Mouse (Mus musculus) stomach, embryonic 16.5 days (tissue): ENCODE measurements around the gene Kcnh4. TPM values are rescaled to one million over a fixed set of nuclear protein-coding genes. Genes with fewer than 3 reads are reported as not detected.
A peak's percentile ranks its signal among the peaks of the same experiment; 100 is the strongest.

Experiments
- ATAC-seq: fragments of 200-750 bp; cut with Nextera tagmentation; 2 replicates; pipeline ENCODE4 v1.8.0; 2017; ENCODE audit warnings: moderate number of reproducible peaks, moderate TSS enrichment; ENCODE audit not compliant: insufficient read depth, low FRiP score
- H3K27ac ChIP-seq: fragments of 300-500 bp; sonication (generic); 2 replicates; pipeline ENCODE4 v1.5.1; 2014; ENCODE audit warnings: low read length
- H3K27me3 ChIP-seq: fragments of 300-500 bp; sonication (generic); 2 replicates; pipeline ENCODE4 v1.6.1; 2014; ENCODE audit warnings: low read length, control low read depth, mixed read lengths; ENCODE audit not compliant: control insufficient read depth, insufficient read depth
- H3K36me3 ChIP-seq: fragments of 300-500 bp; sonication (generic); 2 replicates; pipeline ENCODE4 v1.6.1; 2014; ENCODE audit warnings: low read length; ENCODE audit not compliant: control insufficient read depth, insufficient read depth
- H3K4me1 ChIP-seq: fragments of 300-500 bp; sonication (generic); 2 replicates; pipeline ENCODE4 v1.6.1; 2014; ENCODE audit warnings: low read length, control low read depth, mixed read lengths; ENCODE audit not compliant: control insufficient read depth, insufficient read depth
- H3K4me2 ChIP-seq: fragments of 300-500 bp; sonication (generic); 2 replicates; pipeline ENCODE4 v1.6.1; 2014; ENCODE audit warnings: low read depth, low read length, mixed read lengths
- H3K4me3 ChIP-seq: fragments of 300-500 bp; sonication (generic); replicated peaks from 2 replicates; pipeline ENCODE4 v1.5.1; 2014; ENCODE audit warnings: mild to moderate bottlenecking, low read length
- H3K9ac ChIP-seq: fragments of 300-500 bp; sonication (generic); 2 replicates; pipeline ENCODE4 v1.6.1; 2014; ENCODE audit warnings: low read length
- H3K9me3 ChIP-seq: fragments of 300-500 bp; sonication (generic); replicated peaks from 2 replicates; pipeline ENCODE4 v1.6.1; 2016; ENCODE audit warnings: low read length, control low read depth; ENCODE audit not compliant: control insufficient read depth
- WGBS: fragments of 180-500 bp; shearing (Covaris S2); extraction: QIAGEN DNeasy Blood & Tissue Kit; methylation state at CpG from one replicate; pipeline ENCODE4 v1.1.7; 2014; 5-methylcytosine and 5-hydroxymethylcytosine counted together
- polyA plus RNA-seq: library from polyadenylated mRNA; unstranded; fragments of >200 nt; fragmentation: Nextera tagmentation; extraction: Ambion mirVana; gene quantifications from 2 replicates; pipeline ENCODE4 v1.2.1, GENCODE M21; 2015

Gene Kcnh4
- polyA plus RNA-seq, 1 experiment from 2014 or later, result 0.22 TPM

DNA sequence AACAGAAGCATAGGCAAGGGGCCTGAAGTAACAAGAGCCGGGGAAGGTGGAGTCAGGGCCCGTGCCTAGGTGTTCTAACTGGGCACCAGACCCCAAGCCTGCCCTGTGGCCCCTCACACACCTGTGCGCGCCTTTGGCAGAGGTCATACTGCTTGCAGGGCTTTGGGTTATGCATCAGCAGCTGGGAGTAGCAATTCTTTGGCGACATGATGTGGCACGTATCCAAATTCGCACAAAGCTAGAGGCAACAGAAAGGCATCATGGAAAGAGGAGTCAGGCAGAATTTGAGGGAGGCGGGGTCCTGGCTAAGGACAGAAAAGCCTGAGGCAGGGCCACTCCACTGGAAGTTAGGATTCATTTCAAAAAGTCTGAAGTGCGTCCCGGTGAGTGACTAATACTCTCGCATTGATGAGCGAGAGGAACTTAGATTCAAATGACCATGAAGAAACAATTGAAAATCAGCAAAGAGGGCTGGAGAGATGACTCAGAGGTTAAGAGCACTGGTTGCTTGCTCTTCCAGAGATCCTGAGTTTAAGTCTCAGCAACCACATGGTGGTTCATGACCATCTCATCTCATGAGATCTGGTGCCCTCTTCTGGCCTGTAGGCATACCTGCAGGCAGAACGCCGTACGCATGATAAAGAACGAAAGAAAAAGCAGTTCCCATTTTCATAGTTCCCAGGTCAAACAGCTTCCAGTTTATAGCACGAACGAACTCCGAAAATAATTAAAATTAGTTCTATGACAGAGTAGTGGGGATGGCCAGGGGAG is 57.5 kb downstream of the Kcnh4 start:
- Histone ChIP-seq H3K36me3 (peaks cover 4% of the 10 kb centered on the region; the same call in 1 of the 2 replicates), H3K4me2 (peak overlapping the region; percentile 52), H3K27ac (no peak overlapping the region), H3K4me3 (peak overlapping the region; percentile 35), H3K9me3 (no peaks in the 10 kb centered on the region), H3K9ac (0 out of 2 replicates have a peak overlapping the region, but pooled peaks have one; percentile 51), H3K4me1 (peaks cover 6% of the 10 kb centered on the region; the same call in 1 of the 2 replicates), H3K27me3 (no peaks in the 10 kb centered on the region)
- peak; percentile 35; the same call in 1 of the 2 replicates for ATAC-seq
- WGBS, result 36% methylated on average over 19 of the region's 19 CpGs

DNA sequence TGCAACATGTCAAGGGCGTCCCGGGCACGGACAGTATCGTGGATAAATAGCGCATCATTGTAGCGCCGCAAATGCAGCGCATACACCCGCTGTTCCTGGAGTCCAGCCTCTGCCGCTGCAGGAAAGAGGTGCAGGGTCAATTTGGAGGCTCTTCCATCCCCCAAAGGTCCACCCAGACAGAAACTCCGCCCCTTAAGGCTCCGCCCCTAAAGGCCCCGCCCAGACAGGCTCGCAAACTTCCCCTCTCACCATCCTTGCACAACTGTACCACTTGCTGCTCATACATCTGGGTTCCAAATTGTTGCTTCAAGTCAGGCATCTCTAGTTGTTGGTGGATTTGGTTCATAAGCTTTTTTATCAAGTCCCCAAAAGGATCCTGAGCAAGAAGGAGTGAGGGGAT is 58.4 kb downstream of the Kcnh4 start:
- H3K27ac ChIP-seq, result no peak overlapping the region
- whole genome bisulfite sequencing, result 6% methylated on average over 14 of the region's 14 CpGs
- ATAC-seq, result no peak
- peak overlapping the region; percentile 34; the same call in 1 of the 2 replicates for H3K9ac ChIP-seq
- H3K36me3 ChIP-seq, result peaks cover 4% of the 10 kb centered on the region; the same call in 1 of the 2 replicates
- peaks cover 6% of the 10 kb centered on the region; the same call in 1 of the 2 replicates for H3K4me1 ChIP-seq
- H3K4me2 ChIP-seq, result peak overlapping the region; percentile 42
- no peaks in the 10 kb centered on the region for H3K27me3 ChIP-seq
- no peaks in the 10 kb centered on the region for H3K9me3 ChIP-seq
- peak overlapping the region; percentile 29 for H3K4me3 ChIP-seq

DNA sequence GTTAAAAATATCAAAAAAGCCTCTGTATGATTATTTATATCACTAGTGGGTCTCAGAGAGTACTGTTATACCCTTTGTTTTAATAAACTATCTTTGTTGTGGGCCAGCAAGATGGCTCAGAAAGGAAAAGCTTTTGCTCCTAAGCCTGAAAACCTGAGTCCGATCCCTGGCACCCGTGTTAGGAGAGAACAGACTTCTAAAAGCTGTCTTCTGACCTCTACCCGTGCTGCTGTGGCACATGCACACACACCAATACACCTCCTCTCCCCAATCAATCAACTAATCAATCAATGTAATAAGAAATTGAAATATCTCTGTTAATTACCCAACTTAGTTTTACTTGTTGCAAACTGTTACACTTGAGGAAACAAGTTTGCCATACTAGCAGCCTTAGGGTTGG is 59.0 kb downstream of the Kcnh4 start:
- H3K27ac ChIP-seq, result no peak overlapping the region
- no peak for ATAC-seq
- peak overlapping the region; percentile 29; the same call in 1 of the 2 replicates for H3K4me3 ChIP-seq

DNA sequence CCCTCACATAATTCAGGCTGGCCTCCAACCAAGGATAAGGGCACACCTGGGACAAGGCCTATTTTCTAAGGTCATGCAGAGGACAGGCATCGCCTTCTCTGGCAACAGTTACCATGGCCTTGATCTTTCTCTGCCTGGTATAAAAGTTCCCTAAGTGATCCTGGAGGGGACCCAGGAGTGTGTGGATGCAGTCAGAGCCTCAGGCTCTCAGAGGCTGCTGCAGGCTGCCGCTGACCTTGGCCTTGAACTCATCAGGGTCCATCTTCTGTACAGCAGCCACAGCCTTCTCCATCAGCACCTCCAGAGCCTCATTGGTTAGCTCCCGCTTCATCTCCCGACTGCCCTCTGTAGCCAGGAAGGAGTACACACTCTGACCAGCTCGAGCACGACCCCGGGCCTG is 61.8 kb downstream of the Kcnh4 start:
- H3K9me3 ChIP-seq, result no peaks in the 10 kb centered on the region

More for the DNA sequence above, 59.0 kb downstream of the Kcnh4 start:
- H3K4me2 ChIP-seq, result peak overlapping the region; percentile 42; the same call in 1 of the 2 replicates
- H3K9me3 ChIP-seq, result no peaks in the 10 kb centered on the region
- no peak overlapping the region for H3K9ac ChIP-seq
- WGBS, result 76% methylated on average over 3 of the region's 3 CpGs
- peaks cover under 1% of the 10 kb centered on the region; the same call in 1 of the 2 replicates for H3K36me3 ChIP-seq
- H3K4me1 ChIP-seq, result peaks cover 6% of the 10 kb centered on the region; the same call in 1 of the 2 replicates
- H3K27me3 ChIP-seq, result no peaks in the 10 kb centered on the region

DNA sequence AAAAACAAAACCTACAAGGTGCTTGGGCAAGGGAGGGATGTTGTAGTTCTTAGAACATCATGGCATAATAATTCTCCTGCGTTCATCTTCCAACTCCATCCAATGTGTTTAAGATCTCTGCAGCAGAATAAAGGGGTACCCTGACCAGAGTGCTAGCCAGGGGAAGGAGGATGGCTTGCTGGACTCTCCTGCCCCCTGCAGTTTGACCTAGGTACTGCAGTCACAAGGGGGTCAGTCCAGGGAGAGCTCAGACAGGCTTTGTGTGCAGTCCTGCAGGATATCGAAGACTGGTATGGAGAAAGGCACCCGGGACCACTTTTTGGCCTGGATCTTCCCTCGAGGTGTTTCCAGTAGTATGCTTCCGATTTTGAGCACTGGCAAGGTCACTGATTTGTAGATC is 64.8 kb downstream of the Kcnh4 start:
- H3K27ac ChIP-seq, result no peak overlapping the region

More for the DNA sequence above, 61.8 kb downstream of the Kcnh4 start:
- Histone ChIP-seq H3K4me3 (no peak overlapping the region), H3K4me2 (no peak overlapping the region), H3K27ac (no peak overlapping the region), H3K36me3 (no peaks in the 10 kb centered on the region), H3K27me3 (peaks cover 5% of the 10 kb centered on the region; the same call in 1 of the 2 replicates), H3K4me1 (peaks cover 6% of the 10 kb centered on the region; the same call in 1 of the 2 replicates), H3K9ac (no peak overlapping the region)
- no peak for ATAC-seq
- 69% methylated on average over 7 of the region's 7 CpGs for WGBS

DNA sequence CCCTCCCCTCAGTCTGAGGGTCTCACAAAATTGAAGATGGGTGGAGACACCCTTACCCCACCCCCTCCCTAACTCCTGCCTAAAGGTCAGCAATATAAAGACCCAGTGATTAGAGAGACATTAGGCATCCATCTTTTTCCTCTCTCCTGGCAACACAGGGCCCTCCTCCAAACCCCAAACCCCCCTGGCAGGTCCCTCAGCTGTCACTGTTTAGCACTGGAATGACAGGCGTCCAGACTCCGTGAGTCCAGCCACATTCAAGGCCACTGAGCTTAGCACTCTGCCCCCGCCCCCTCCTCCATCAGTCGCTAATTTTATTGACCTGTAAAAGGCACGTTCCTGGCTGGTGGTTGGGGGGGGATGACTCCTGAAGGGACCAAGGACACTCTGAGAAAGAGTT is 66.6 kb downstream of the Kcnh4 start:
- ATAC-seq, result no peak
- no peak overlapping the region for H3K4me3 ChIP-seq
- H3K36me3 ChIP-seq, result no peaks in the 10 kb centered on the region
- WGBS, result 29% methylated on average over 5 of the region's 5 CpGs
- no peak overlapping the region for H3K9ac ChIP-seq
- H3K27ac ChIP-seq, result no peak overlapping the region
- H3K4me1 ChIP-seq, result peaks cover 4% of the 10 kb centered on the region; the same call in 1 of the 2 replicates
- H3K27me3 ChIP-seq, result peaks cover 8% of the 10 kb centered on the region; the same call in 1 of the 2 replicates
- no peaks in the 10 kb centered on the region for H3K9me3 ChIP-seq
- no peak overlapping the region for H3K4me2 ChIP-seq

More for the DNA sequence above, 64.8 kb downstream of the Kcnh4 start:
- H3K4me2 ChIP-seq, result no peak overlapping the region
- WGBS, result 35% methylated on average over 5 of the region's 5 CpGs
- peaks cover 4% of the 10 kb centered on the region; the same call in 1 of the 2 replicates for H3K4me1 ChIP-seq
- peak; percentile 63; the same call in 1 of the 2 replicates for ATAC-seq
- peaks cover 8% of the 10 kb centered on the region; the same call in 1 of the 2 replicates for H3K27me3 ChIP-seq
- H3K9ac ChIP-seq, result no peak overlapping the region
- H3K4me3 ChIP-seq, result no peak overlapping the region
- no peaks in the 10 kb centered on the region for H3K9me3 ChIP-seq
- H3K36me3 ChIP-seq, result no peaks in the 10 kb centered on the region

DNA sequence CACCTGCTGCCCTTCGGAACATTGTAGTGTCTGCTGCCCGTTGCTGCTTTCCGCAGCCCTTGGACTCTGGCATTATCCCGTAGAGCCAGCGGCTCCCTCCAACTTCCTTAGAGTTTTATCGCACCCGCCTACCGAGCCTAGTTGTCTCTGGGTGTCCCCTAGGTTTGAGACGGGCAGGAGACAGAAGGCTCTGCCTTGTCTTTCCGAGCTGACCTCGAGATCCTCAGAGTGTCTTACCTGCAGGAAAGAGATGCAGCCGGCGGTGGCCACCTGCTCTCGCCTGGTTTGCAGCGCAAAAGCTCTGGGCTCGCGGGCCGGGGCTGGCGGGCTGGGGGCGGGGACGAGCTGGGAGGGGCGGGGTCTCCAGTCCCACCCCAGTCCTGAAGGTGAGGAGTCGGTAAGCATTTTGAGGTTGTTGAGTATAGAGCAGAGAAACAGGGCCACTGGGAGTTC is 67.6 kb downstream of the Kcnh4 start, which contains the start of gene Zfp385c:
Gene Zfp385c, minus strand, starts transcription at position 292 of the 453 bp plus-strand sequence.
- WGBS, result under 1% methylated on average over 23 of the region's 23 CpGs
- peaks cover 4% of the 10 kb centered on the region; the same call in 1 of the 2 replicates for H3K4me1 ChIP-seq
- ATAC-seq, result no peak
- H3K27me3 ChIP-seq, result peaks cover 8% of the 10 kb centered on the region; the same call in 1 of the 2 replicates
- peak within 1 kb of the TSS; percentile 61 for H3K4me2 ChIP-seq
- peak within 1 kb of the TSS; percentile 41 for H3K4me3 ChIP-seq
- no peaks in the 10 kb centered on the region for H3K36me3 ChIP-seq
- no peak within 1 kb of the TSS for H3K27ac ChIP-seq
- H3K9me3 ChIP-seq, result no peaks in the 10 kb centered on the region
- H3K9ac ChIP-seq, result peak within 1 kb of the TSS; percentile 23; the same call in 1 of the 2 replicates

DNA sequence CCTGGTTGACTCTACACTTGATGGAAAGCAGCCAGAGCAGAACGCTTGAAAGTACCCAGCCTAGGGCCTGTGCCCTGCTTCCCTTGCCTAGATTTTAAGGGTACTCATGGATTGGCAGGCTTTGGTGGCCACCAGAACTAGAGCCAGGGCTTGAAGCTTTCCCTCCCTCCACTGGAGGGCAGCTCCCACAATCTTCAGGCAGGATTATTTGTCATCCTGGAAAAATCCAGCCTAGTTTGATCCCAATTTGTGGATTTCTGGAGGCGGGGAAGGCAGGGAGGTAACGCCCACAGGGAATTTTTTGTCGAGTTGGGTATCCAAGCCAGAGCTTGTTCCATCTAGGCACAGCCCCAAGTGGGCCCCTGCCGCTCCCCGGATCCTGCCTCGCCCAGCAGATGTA is 69.4 kb downstream of the Kcnh4 start:
- no peak overlapping the region for H3K9ac ChIP-seq
- no peak overlapping the region for H3K4me3 ChIP-seq
- no peak for ATAC-seq

More for the DNA sequence above, 69.4 kb downstream of the Kcnh4 start:
- Histone ChIP-seq H3K9me3 (no peaks in the 10 kb centered on the region), H3K4me1 (peaks cover 4% of the 10 kb centered on the region; the same call in 1 of the 2 replicates), H3K4me2 (no peak overlapping the region), H3K27ac (no peak overlapping the region), H3K36me3 (no peaks in the 10 kb centered on the region), H3K27me3 (peaks cover 8% of the 10 kb centered on the region; the same call in 1 of the 2 replicates)
- 68% methylated on average over 7 of the region's 7 CpGs for WGBS
